Mouse (Mus musculus) midbrain, embryonic 14.5 days (tissue): ENCODE results near the gene Tbpl2. TPM values are rescaled to one million over a fixed set of nuclear protein-coding genes. Genes with fewer than 3 reads are reported as not detected.

Experiments used
- ATAC-seq: fragments of 200-750 bp; cut with Nextera tagmentation; 2 replicates; pipeline ENCODE4 v1.8.0; 2017; ENCODE audit warnings: moderate number of reproducible peaks, moderate library complexity; ENCODE audit not compliant: low FRiP score, low TSS enrichment
- DNase-seq: peaks from one replicate; pipeline ENCODE4 v3.0.0-alpha.2; 2015
- H3K27ac ChIP-seq: fragments of 300-500 bp; sonication (generic); replicated peaks from 2 replicates; pipeline ENCODE4 v1.5.1; 2014; ENCODE audit warnings: mild to moderate bottlenecking, low read depth, low read length, moderate library complexity
- H3K27me3 ChIP-seq: fragments of 300-500 bp; sonication (generic); 2 replicates; pipeline ENCODE4 v1.6.1; 2014; ENCODE audit warnings: low read length, control low read depth, mixed read lengths; ENCODE audit not compliant: control insufficient read depth, insufficient read depth
- H3K36me3 ChIP-seq: fragments of 300-500 bp; sonication (generic); 2 replicates; pipeline ENCODE4 v1.6.1; 2014; ENCODE audit warnings: low read length, control low read depth; ENCODE audit not compliant: control insufficient read depth, insufficient read depth
- H3K4me1 ChIP-seq: fragments of 300-500 bp; sonication (generic); 2 replicates; pipeline ENCODE4 v1.6.1; 2014; ENCODE audit warnings: mild to moderate bottlenecking, antibody characterized with exemption, low read length, control low read depth; ENCODE audit not compliant: control insufficient read depth, insufficient read depth
- H3K4me2 ChIP-seq: fragments of 300-500 bp; sonication (generic); 2 replicates; pipeline ENCODE4 v1.6.1; 2014; ENCODE audit warnings: mild to moderate bottlenecking, low read length, moderate library complexity
- H3K4me3 ChIP-seq: fragments of 300-500 bp; sonication (generic); replicated peaks from 2 replicates; pipeline ENCODE4 v1.5.1; 2014; ENCODE audit warnings: low read depth, low read length
- H3K9ac ChIP-seq: fragments of 300-500 bp; sonication (generic); replicated peaks from 2 replicates; pipeline ENCODE4 v1.6.1; 2014; ENCODE audit warnings: mild to moderate bottlenecking, low read length, moderate library complexity
- H3K9me3 ChIP-seq: fragments of 300-500 bp; sonication (generic); 2 replicates; pipeline ENCODE4 v1.6.1; 2016; ENCODE audit warnings: low read length, control low read depth, mixed read lengths; ENCODE audit not compliant: control insufficient read depth
- WGBS: fragments of 180-500 bp; shearing (Covaris S2); extraction: QIAGEN DNeasy Blood & Tissue Kit; methylation state at CpG from one replicate; pipeline ENCODE4 v1.1.7; 2014; 5-methylcytosine and 5-hydroxymethylcytosine counted together
- polyA plus RNA-seq: library from polyadenylated mRNA; unstranded; fragments of >200 nt; fragmentation: Nextera tagmentation; extraction: Ambion mirVana; gene quantifications from 2 replicates; pipeline ENCODE4 v1.2.1, GENCODE M21; 2014

Tbpl2 gene
- polyA plus RNA-seq, 1 experiment from 2014 or later: not detected

- Histone ChIP-seq H3K27ac (peak overlapping the region; percentile 60; the same call in 1 of the 2 replicates), H3K4me2 (peak overlapping the region; percentile 61), H3K27me3 (no peaks in the 10 kb centered on the region), H3K9me3 (no peaks in the 10 kb centered on the region), H3K9ac (peak overlapping the region; percentile 47), H3K4me1 (peaks cover 5% of the 10 kb centered on the region; the same call in 1 of the 2 replicates), H3K36me3 (no peaks in the 10 kb centered on the region), H3K4me3 (peak overlapping the region; percentile 41)
- ATAC-seq (peak; percentile 73), DNase-seq (peak; percentile 14)
- 14% methylated on average over 6 of the region's 6 CpGs for WGBS
Observed at GRCm38 (mm10) chr2:24047551-24048479, 48.6 kb downstream of the Tbpl2 start.

GRCm38 (mm10) chr2:24042901-24043300 lies 53.5 kb downstream of the Tbpl2 start:
- H3K27ac ChIP-seq: no peak overlapping the region
- DNase-seq (no peak), ATAC-seq (no peak)
- 94% methylated on average over 1 of the region's 1 CpGs for WGBS
- no peak overlapping the region for H3K4me3 ChIP-seq
- no peaks in the 10 kb centered on the region for H3K36me3 ChIP-seq
- H3K4me1 ChIP-seq: peaks cover 5% of the 10 kb centered on the region; the same call in 1 of the 2 replicates
- H3K27me3 ChIP-seq: no peaks in the 10 kb centered on the region
- no peak overlapping the region for H3K9ac ChIP-seq
- H3K9me3 ChIP-seq: no peaks in the 10 kb centered on the region
- H3K4me2 ChIP-seq: no peak overlapping the region

GRCm38 (mm10) chr2:24040531-24040930 lies 55.9 kb downstream of the Tbpl2 start:
- H3K4me2 ChIP-seq: no peak overlapping the region
- no peaks in the 10 kb centered on the region for H3K4me1 ChIP-seq
- no peak overlapping the region for H3K4me3 ChIP-seq
- H3K36me3 ChIP-seq: no peaks in the 10 kb centered on the region
- 95% methylated on average over 1 of the region's 1 CpGs for WGBS
- ATAC-seq (no peak), DNase-seq (no peak)
- no peak overlapping the region for H3K27ac ChIP-seq
- no peaks in the 10 kb centered on the region for H3K9me3 ChIP-seq
- H3K27me3 ChIP-seq: no peaks in the 10 kb centered on the region
- H3K9ac ChIP-seq: no peak overlapping the region

Other genes starting within 250 kb of the Tbpl2 start
- gene Hnmt, start 47.2 kb downstream of the Tbpl2 start, polyA plus RNA-seq: 6.7 and 9.4 TPM in 2 replicates
- gene Il1f8, start 56.6 kb upstream of the Tbpl2 start, polyA plus RNA-seq: not detected in 2 replicates
- gene Il1f9, start 89.9 kb upstream of the Tbpl2 start, polyA plus RNA-seq: not detected in 2 replicates
- not detected in 2 replicates for gene Il1f6, start 118.8 kb upstream of the Tbpl2 start, polyA plus RNA-seq
- gene Il1f5, start 180.4 kb upstream of the Tbpl2 start, polyA plus RNA-seq: not detected in 2 replicates
- not detected in 2 replicates for gene Il1f10, start 194.6 kb upstream of the Tbpl2 start, polyA plus RNA-seq
- gene Il1rn, start 240.3 kb upstream of the Tbpl2 start, polyA plus RNA-seq: 1.7 TPM in 1 of 2 replicates, not detected in the other